Mouse (Mus musculus) lung, postnatal 14 days (tissue): Measurements from ENCODE around the gene Mob1a.

Experiments used
- DNase-seq: peaks from one replicate; pipeline ENCODE4 v3.0.0; 2021

Mob1a gene

DNA sequence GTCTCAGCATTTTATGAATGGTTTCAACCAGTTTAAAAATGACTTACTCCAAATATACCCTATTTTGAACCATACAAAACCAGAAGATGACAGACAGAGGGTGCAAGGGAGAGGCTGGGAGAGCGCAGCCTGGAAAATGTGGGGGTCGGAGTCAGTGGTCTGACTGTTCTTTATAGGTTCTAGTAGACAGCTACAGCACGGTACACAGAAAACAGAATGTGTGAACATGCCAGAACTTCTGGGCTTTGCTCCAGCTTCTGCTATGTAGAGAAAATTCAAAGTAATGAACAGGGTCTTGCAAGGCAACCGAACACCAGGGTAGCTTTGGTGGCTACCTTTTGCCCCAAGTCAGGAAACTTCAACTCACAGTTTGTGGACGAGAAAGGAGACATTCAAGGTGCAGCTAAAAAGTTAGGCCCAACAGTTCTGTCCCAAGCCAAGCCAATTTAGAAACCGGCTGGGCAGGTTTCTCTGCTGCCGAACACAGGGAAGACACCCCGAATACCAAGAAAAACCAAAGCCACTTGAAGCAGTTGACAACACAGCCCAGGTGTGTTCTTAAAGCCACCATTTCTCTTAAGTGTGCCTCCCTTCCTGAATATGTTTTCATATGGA is 66.5 kb downstream of the Mob1a start:
- DNase-seq: peak; percentile 56
